Mouse (Mus musculus): ENCODE data around the gene Rsl1d1. TPM values are rescaled to one million over a fixed set of nuclear protein-coding genes. Genes with fewer than 3 reads are reported as not detected.

The Rsl1d1 gene
- polyA plus RNA-seq (2015; fragmentation: Illumina TruSeq; extraction: RNeasy Lipid Tissue Mini Kit (QIAGEN cat#74804); ENCODE audit: insufficient read depth, low replicate concordance), result 137 TPM

DNA sequence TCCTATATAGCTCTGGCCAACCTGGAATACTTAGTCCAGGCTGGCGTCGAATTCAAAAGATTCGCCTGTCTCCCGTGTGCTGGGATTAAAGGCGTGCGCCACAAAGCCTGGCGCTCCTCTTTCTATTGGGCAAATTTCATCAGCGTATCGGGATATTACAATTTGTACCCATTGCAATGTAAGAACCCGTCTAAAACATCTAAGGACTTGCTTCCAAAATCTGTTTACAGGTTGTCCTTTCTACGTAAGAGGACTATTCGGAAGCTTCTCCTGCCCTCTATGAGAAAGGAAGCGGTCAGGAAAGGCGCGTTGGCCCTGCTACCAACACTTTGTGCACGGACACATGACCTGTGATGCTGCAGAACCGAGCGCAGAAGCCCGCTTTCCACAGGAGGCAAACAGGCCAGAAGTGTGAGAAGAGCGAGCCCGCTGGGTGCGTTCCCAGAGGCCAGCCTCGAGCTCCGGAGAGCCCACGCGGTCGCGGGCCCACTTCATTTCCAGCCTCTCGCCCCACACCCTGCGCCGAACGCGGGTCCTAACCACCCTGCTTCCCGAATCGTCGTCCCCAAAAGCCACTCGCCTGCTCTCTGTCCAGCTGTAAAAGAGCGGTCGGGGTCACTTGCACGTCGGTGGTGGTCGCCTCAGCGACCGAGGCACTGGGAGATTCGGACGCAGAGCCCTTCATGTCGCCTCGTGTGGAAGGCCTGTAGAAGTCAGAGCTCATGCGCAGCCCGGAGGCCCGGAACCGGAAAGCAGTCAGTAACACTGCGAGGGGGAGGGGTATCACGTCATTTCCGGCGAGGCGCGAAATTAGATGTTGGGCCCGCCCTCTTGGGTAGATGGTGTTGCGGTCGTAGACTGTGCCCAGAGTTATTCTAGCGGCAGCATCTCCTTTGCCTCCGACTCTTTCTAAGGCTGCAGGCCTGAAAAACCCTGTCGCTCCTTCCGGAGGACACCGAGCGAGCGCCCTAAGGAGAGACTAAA, at the start of gene Rsl1d1:
Gene Rsl1d1, minus strand, starts transcription at position 761 of the 984 bp plus-strand sequence.

DNA sequence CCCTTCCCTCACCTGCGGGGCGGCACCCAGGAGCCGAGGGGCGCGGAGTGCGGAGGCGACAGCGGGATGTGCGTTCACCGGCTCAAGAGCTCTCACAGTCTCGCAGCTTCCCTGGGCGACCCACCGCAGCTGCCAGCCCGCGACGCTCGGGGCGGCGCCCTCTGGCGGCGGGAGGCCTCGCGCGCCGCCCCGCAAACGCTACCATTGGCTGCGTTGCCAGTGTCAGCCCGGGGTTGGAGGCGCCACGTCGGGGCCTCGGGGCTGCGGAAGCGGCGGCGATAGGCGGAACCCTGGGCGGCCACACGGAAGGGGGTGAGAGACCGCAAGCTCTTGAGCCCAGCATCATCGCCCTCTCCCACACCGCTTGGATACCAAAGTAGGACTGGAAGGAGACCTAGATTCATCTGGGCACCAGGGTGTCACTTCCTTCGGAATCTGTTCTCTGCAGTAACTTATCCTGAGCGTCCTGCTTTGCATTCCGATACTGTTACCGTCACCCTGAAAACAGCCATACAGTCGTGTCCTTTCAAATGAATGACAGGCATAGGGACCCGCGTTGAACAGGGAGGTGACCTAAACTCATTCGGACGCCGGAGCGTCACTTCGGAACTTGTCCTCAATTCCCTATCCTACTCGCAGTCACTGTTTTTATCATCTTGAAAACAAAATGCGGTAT, 26.8 kb downstream of the Rsl1d1 start, which contains the start of gene Zc3h7a:
Gene Zc3h7a, minus strand, starts transcription at position 186 of the 676 bp plus-strand sequence.

Other genes starting within 250 kb of the Rsl1d1 start
- gene Snn, start 142.4 kb downstream of the Rsl1d1 start, polyA plus RNA-seq (2015; fragmentation: Illumina TruSeq; extraction: RNeasy Lipid Tissue Mini Kit (QIAGEN cat#74804); ENCODE audit: insufficient read depth, low replicate concordance), result 256 TPM
- gene Litaf, start 137.2 kb downstream of the Rsl1d1 start, polyA plus RNA-seq (2015; fragmentation: Illumina TruSeq; extraction: RNeasy Lipid Tissue Mini Kit (QIAGEN cat#74804); ENCODE audit: insufficient read depth, low replicate concordance), result 50.1 TPM
- gene Txndc11, start 68.7 kb downstream of the Rsl1d1 start, polyA plus RNA-seq (2015; fragmentation: Illumina TruSeq; extraction: RNeasy Lipid Tissue Mini Kit (QIAGEN cat#74804); ENCODE audit: insufficient read depth, low replicate concordance), result 41.9 TPM
- gene Zc3h7a, start 26.9 kb downstream of the Rsl1d1 start, polyA plus RNA-seq (2015; fragmentation: Illumina TruSeq; extraction: RNeasy Lipid Tissue Mini Kit (QIAGEN cat#74804); ENCODE audit: insufficient read depth, low replicate concordance), result 520 TPM
- 148 TPM for gene Gspt1, start 51.0 kb upstream of the Rsl1d1 start, polyA plus RNA-seq (2015; fragmentation: Illumina TruSeq; extraction: RNeasy Lipid Tissue Mini Kit (QIAGEN cat#74804); ENCODE audit: insufficient read depth, low replicate concordance)
- gene Tnfrsf17, start 110.5 kb upstream of the Rsl1d1 start, polyA plus RNA-seq (2015; fragmentation: Illumina TruSeq; extraction: RNeasy Lipid Tissue Mini Kit (QIAGEN cat#74804); ENCODE audit: insufficient read depth, low replicate concordance), result 3.1 TPM
- gene Snx29, start 119.6 kb upstream of the Rsl1d1 start, polyA plus RNA-seq (2015; fragmentation: Illumina TruSeq; extraction: RNeasy Lipid Tissue Mini Kit (QIAGEN cat#74804); ENCODE audit: insufficient read depth, low replicate concordance), result 26.9 TPM